Mouse (Mus musculus) left cerebral cortex, postnatal 14 days (tissue): ENCODE data around the gene Nup133. TPM values are rescaled to one million over a fixed set of nuclear protein-coding genes. Genes with fewer than 3 reads are reported as not detected.
A peak's percentile ranks its signal among the peaks of the same experiment; 100 is the strongest.

Experiments
- DNase-seq, 2 experiments: peaks; one replicate each; pipeline ENCODE4 v3.0.0; 2021 to 2022; ENCODE audit warnings: low spot score in 2 of 2, mixed read lengths in 1 of 2
- intact Hi-C: fragments of 180-260 bp; cut with DNase I; formaldehyde crosslinking; loops from one replicate; pipeline ENCODE4 v1.15.1; 2025
- total RNA-seq, 2 experiments: library from RNA; stranded (reverse); gene quantifications; 2 replicates each; pipeline ENCODE4 v1.2.3; 2021

Gene Nup133
- total RNA-seq, 2 experiments from 2014 or later, result 18.3 to 22.8 TPM

- intact Hi-C loops, result loop anchor here (5.0 kb wide), 1 partner anchor 33 kb away; the partner anchor contains the start of gene Acta1
- DNase-seq, result peak; percentile 69 to 71
These were observed 89.3 kb downstream of the Nup133 start, which contains the start of gene Ccsap for GRCm38 (mm10) chr8:123859648-123860259. Gene Ccsap (minus strand): TSS chr8:123860209.

GRCm38 (mm10) chr8:123858941-123859647 lies 90.0 kb downstream of the Nup133 start:
- DNase-seq, result peak; percentile 90 to 92
- intact Hi-C loops, result loop anchor here (5.0 kb wide), 1 partner anchor 33 kb away; the partner anchor contains the start of gene Acta1

GRCm38 (mm10) chr8:123858574-123858940 lies 90.5 kb downstream of the Nup133 start:
- intact Hi-C loops, result loop anchor here (5.0 kb wide), 1 partner anchor 34 kb away; the partner anchor contains the start of gene Acta1
- DNase-seq, result no peak

GRCm38 (mm10) chr8:123857361-123857760 lies 91.7 kb downstream of the Nup133 start:
- intact Hi-C loops, result loop anchor here (5.0 kb wide), 1 partner anchor 35 kb away; the partner anchor contains the start of gene Acta1
- no peak for DNase-seq

GRCm38 (mm10) chr8:123854733-123855475 lies 94.2 kb downstream of the Nup133 start:
- intact Hi-C loops, result loop anchor here (5.0 kb wide), 1 partner anchor 37 kb away; the partner anchor contains the start of gene Acta1
- no peak for DNase-seq

GRCm38 (mm10) chr8:123854252-123854651 lies 94.8 kb downstream of the Nup133 start:
- intact Hi-C loops, result no loop called here
- no peak for DNase-seq

GRCm38 (mm10) chr8:123851590-123851989 lies 97.5 kb downstream of the Nup133 start:
- intact Hi-C loops, result no loop called here
- no peak for DNase-seq

- DNase-seq, result no peak
- intact Hi-C loops, result no loop called here
These were observed 99.7 kb downstream of the Nup133 start for GRCm38 (mm10) chr8:123849352-123849751.

GRCm38 (mm10) chr8:123847546-123847945 lies 101.5 kb downstream of the Nup133 start:
- DNase-seq, result no peak
- intact Hi-C loops, result no loop called here

Other genes with a start within 250 kb of the Nup133 start
- gene Rab4a, start 143.3 kb downstream of the Nup133 start, total RNA-seq, result 10 to 100 TPM; 46.5 to 51.8 TPM
- 10 to 100 TPM; 69.8 to 73.6 TPM for gene Ccsap, start 89.1 kb downstream of the Nup133 start, total RNA-seq
- 10 to 100 TPM in 1 of 2 experiments, 1 to 10 TPM in 1; 9.3 to 11.5 TPM for gene Acta1, start 54.5 kb downstream of the Nup133 start, total RNA-seq
- 10 to 100 TPM; 14.0 to 15.9 TPM for gene Abcb10, start 33.9 kb upstream of the Nup133 start, total RNA-seq
- gene Taf5l, start 72.1 kb upstream of the Nup133 start, total RNA-seq, result 10 to 100 TPM; 21.2 to 23.5 TPM
- 10 to 100 TPM; 12.0 to 12.2 TPM for gene Urb2, start 72.2 kb upstream of the Nup133 start, total RNA-seq